Mouse (Mus musculus): ENCODE data around the gene Zfp992.
"Not testable (repeated sequence)": the region's sequence is repeated elsewhere in the genome, so short reads cannot be mapped to it uniquely, and the experiment has no call there.

Zfp992 gene

DNA sequence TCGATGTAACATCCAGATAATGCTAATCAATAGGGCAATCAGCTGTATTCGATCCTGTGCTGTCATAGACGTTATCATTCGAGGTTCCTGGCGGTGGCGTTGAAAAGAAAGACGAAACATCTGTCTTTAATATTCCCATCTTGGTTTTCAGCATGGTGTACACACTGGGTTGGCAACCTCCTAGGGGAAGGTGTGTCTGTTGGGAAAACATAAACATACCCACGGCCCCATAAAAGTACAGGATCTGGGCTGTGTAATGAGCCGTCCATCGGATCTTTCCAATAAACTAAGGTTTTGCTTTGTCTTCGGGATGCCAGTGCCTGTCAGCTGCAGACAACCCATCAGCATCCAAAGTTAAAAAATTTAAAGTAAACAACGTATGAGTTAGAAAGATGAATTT is 21.2 kb downstream of the Zfp992 start:
- in situ Hi-C loops (cut with MboI; ENCODE audit: low pct_unique_long_range_greater_than_20kb in 1 of 2, low sequenced_read_pairs in 2 of 2, unreplicated experiment in 1 of 2): not testable (repeated sequence)

DNA sequence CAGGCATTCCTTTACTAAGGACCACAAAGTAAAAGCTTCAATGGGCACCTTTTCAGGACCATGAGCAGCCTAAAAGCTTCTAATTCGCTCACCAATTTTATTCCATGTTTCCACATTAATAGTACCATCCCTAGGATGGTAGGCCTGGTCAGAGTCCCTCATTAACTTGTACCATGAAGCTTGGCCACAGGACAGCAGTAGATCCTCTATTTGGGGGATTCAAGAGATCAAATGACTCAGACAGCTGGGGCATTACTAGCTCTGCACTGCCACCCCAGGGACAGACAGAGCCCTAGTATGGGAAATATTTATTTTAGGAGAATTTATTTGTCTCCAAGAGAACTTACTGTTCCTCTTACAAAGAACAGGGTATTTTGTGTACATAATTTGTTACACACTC is 25.4 kb downstream of the Zfp992 start:
- in situ Hi-C loops (cut with MboI; ENCODE audit: low pct_unique_long_range_greater_than_20kb in 1 of 2, low sequenced_read_pairs in 2 of 2, unreplicated experiment in 1 of 2): not testable (repeated sequence)

DNA sequence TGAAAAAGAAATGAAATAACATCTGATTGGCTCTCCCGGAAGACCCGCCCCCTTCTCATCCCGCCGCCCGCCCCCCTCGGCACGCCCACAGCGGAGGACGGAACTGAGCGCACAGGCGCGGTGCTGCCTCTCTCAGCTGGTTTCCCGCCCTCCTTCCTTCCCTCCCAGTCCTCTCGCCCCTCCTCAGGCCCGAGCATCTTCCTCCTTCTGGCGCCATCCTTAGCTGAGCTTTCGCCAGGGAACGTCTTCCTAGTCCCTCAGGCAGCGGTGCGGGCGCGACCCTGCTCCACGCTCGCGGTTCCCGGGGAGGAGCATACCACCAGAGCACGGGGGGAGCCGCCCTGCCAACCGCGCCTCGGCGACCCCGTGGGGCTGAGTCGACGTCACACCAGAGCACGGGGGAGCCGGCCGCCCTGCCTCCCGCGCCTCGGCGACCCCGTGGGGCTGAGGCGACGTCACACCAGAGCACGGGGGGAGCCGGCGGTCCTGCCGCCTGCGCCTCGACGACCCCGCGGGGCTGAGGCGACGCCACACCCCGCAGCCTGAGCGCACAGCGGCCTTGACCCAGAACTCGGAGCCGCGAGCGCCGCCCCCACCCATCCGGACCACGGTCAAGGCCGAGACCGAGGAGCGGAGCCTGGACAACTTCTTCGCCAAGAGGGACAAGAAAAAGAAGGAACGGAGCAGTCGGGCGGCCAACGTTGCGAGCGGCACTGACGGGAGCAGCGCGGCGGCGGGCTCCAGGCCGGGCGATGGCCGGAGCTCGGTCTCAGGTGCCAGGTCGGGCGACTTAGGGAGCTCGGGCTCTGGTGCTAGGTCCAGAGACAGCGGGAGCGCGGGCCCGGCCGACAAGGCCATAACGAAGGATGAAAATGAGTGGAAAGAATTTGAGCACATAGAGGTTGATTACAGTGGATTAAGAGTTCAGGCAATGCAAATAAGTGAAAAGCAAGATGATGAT is 26.2 kb downstream of the Zfp992 start:
- in situ Hi-C loops (cut with MboI; ENCODE audit: low pct_unique_long_range_greater_than_20kb in 1 of 2, low sequenced_read_pairs in 2 of 2, unreplicated experiment in 1 of 2): not testable (repeated sequence)

DNA sequence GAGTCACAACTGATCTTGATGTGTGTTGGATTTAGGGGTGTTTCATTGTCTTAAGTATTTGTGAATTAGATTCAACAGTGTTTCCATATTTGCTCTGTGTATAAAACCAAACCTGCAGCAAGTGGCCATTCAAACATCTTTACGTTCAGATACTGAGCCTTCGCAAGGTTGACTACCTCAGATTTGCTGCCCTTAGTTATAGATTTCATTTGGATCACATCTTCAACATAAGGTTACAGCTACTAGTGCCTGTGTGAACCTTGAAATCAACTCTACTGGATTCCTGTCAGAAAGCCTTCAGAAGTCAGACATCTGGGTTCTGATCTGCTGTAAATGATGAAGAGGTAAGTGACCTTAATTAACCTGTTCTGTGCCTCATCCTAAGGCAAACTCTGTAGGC is 27.4 kb downstream of the Zfp992 start:
- in situ Hi-C loops (cut with MboI; ENCODE audit: low pct_unique_long_range_greater_than_20kb in 1 of 2, low sequenced_read_pairs in 2 of 2, unreplicated experiment in 1 of 2): not testable (repeated sequence)

DNA sequence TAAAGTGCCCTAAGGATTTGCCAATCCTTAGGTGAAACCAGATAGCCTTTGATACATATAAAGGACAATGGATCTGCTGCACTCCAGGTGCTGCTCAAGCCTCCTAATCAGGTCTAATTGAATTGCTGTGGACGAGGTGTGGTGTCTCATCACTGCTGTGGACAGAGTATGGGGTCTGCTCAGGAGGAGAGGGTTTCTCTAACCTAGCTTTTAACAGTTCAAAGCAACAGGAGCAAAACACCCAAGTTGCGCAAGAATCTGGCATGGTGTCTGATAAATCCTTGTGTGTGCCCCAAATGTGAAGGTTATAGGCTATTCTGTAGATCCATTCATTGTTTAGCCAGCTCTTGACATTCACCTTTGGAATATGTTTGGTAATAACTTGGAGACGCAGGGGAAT is 28.1 kb downstream of the Zfp992 start:
- in situ Hi-C loops (cut with MboI; ENCODE audit: low pct_unique_long_range_greater_than_20kb in 1 of 2, low sequenced_read_pairs in 2 of 2, unreplicated experiment in 1 of 2): not testable (repeated sequence)

DNA sequence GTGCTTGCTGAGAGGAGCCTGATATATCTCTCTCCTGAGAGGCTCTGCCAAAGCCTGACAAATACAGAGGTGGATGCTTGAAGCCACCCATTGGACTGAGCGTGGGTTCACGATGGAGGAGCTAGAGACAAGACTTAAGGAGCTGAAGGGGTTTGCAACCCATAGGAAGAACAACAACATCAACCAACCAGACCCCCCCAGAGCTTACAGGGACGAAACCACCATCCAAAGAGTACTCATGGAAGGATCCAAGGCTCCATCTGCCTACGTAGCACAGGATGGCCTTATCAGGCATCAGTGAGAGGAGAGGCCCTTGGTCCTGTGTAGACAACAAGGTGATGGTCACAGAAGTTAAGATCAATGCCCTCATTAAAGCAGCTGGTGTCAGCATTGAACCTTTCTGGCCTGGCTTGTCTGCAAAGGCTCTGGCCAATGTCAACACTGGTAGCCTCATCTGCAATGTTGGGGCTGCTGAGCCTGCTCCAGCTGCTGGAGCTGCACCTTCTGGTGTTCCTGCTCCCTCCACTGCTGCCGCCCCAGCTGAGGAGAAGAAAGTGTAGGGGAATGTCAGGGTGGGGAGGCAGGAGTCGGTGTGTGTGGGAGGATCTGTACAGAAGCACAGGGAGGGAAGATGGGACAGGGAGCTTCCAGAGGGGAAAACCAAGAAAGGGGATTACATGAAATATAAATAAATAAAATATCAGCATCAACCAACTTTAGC is 31.7 kb downstream of the Zfp992 start:
- in situ Hi-C loops (cut with MboI; ENCODE audit: low pct_unique_long_range_greater_than_20kb in 1 of 2, low sequenced_read_pairs in 2 of 2, unreplicated experiment in 1 of 2): loop anchor here in 1 of 2 experiments (10.0 kb wide), 1 partner anchor 996 kb away; no protein-coding TSS in a partner anchor

DNA sequence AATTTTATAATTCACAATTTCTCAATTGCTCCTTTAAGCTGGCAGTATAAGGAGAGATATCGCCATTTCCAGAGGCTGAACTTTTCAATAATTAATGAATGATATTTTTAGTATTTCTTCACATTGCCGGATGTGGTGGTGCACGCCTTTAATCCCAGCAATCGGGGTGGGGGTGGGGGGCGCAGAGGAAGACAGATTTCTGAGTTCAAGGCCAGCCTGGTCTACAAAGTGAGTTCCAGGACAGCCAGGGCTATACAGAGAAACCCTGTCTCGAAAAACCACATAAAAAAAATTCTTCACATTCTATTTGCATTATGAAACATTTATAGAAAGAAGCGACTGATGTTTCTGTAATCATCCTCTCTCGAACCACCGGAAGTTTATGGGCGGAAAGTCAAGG is 33.7 kb downstream of the Zfp992 start:
- in situ Hi-C loops (cut with MboI; ENCODE audit: low pct_unique_long_range_greater_than_20kb in 1 of 2, low sequenced_read_pairs in 2 of 2, unreplicated experiment in 1 of 2): loop anchor here in 1 of 2 experiments (10.0 kb wide), 1 partner anchor 998 kb away; no protein-coding TSS in a partner anchor

DNA sequence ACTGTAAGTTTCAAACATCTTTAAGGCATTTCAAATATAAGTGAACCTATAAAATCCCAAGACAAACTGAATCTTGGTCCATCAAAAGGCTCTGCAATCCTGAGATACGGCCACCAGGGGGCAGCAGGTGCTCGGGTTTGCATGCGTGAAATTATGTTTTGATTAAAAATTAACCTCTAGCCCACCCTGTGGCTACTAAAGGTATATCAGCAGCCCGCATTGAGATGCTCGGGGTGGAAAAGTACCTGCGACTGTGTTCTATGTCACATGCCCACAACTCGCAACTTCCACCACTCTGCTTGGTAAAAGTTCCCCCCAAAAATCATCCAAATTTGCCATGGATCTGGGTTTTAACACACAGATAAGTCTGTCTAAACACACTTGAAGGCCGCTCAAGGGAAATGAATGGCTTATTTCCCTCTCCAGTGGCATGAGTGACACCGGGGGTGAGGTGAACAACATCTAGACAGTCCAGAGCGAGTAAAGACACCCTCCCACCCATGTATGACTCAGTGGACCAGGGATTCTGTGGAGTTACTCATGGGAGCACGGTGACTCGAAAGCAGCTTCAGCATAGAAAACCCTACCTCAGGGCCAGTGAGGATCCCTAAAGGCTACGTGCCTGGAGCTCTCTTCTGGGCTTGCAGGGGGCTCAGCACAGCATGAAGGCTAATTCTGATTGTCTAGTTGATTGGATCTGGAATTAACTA is 34.9 kb downstream of the Zfp992 start:
- in situ Hi-C loops (cut with MboI; ENCODE audit: low pct_unique_long_range_greater_than_20kb in 1 of 2, low sequenced_read_pairs in 2 of 2, unreplicated experiment in 1 of 2): loop anchor here in 1 of 2 experiments (10.0 kb wide), 1 partner anchor 999 kb away; no protein-coding TSS in a partner anchor

DNA sequence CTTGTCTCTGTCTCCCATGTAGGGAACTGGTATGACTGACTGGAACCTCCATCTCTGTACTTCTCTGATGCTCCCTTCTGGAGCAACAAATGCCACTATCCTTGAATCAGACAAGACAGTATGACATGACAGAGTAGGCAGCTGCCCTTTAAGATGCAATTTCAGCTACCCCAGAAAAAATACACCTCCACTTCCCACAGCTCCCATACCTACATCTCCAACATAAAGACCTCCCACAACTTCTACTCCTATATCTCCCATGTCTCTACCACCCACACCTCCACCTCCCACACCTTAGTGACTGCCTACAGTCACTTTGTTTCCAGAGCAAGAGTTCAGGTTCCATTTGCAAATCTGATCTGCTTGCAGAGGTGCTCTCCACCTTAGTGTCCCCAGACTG is 35.9 kb downstream of the Zfp992 start:
- in situ Hi-C loops (cut with MboI; ENCODE audit: low pct_unique_long_range_greater_than_20kb in 1 of 2, low sequenced_read_pairs in 2 of 2, unreplicated experiment in 1 of 2): loop anchor here in 1 of 2 experiments (10.0 kb wide), 1 partner anchor 1000 kb away; no protein-coding TSS in a partner anchor

DNA sequence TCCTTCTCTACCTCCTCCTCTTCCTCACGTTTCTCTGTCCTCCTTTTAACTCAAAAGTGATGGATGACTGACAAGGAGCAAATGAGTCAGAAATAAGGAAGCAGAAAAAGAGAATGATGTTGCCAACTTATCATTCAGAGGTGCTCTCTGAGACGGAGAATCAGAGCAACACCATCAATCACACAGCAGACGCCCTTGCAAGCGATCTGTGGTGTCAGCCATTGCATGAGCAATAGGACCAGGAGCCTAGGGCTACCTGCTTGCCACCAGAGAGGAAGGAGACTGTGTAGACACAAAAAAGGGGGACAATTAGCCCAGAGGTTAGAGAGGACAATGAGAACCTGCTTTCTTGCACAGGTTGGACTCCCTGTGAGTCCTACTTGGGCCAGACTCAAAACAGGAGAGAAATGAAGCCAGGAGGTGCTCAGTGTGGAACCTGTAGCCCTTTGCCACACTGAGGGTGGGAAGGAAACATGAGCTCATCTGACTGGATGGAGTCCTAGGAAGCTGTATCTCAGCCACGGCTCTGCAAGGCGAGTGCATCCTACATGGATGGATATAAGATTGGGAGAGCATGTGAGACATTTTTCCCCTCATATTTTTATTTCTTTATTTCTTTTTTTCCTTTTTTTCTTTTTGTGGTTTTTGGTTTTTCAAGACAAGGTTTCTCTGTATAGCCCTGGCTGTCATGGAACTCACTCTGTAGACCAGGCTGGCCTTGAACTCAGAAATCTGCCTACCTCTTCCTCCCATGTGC is 36.5 kb downstream of the Zfp992 start:
- in situ Hi-C loops (cut with MboI; ENCODE audit: low pct_unique_long_range_greater_than_20kb in 1 of 2, low sequenced_read_pairs in 2 of 2, unreplicated experiment in 1 of 2): loop anchor here in 1 of 2 experiments (10.0 kb wide), 1 partner anchor 1001 kb away; no protein-coding TSS in a partner anchor

DNA sequence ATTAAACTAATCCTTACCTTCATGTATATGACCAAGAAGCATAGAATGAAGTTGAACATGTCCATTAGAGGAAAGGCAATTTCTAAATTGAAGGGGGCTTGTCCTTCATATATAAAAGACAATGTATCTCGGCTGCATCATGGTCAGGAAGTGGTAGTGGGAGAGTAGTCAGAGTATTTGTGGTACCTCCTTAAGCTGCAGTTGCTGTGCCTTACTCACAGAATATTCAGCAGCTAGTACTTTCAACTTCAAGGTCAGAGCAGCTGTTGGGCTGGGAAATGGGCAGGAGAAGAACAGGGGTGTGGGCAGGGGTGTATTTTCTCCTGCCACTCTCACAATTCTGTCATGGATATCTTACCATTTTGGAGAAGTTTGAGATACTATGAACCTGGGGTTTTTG is 37.9 kb downstream of the Zfp992 start:
- in situ Hi-C loops (cut with MboI; ENCODE audit: low pct_unique_long_range_greater_than_20kb in 1 of 2, low sequenced_read_pairs in 2 of 2, unreplicated experiment in 1 of 2): loop anchor here in 1 of 2 experiments (10.0 kb wide), 1 partner anchor 1002 kb away; no protein-coding TSS in a partner anchor

DNA sequence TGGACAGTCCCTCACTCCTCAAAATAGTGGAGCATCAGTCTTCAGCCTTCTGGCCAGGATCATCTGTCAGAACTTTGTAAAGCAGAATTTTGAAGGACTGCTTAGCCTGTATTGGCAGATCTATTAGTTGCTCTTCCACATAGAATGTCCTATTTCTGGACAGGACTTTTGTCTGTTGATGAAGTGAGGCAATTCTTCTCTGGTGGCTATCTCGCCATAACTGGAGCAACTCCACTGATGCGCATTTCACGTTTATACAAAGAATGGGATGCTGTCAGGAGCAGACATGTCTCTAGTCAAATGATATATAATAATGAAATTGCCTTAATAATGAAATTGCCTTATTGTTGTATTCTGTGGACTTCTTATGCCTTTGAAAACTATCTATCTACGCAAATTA is 40.4 kb downstream of the Zfp992 start:
- in situ Hi-C loops (cut with MboI; ENCODE audit: low pct_unique_long_range_greater_than_20kb in 1 of 2, low sequenced_read_pairs in 2 of 2, unreplicated experiment in 1 of 2): loop anchor here in 1 of 2 experiments (10.0 kb wide), 1 partner anchor 1004 kb away; no protein-coding TSS in a partner anchor

DNA sequence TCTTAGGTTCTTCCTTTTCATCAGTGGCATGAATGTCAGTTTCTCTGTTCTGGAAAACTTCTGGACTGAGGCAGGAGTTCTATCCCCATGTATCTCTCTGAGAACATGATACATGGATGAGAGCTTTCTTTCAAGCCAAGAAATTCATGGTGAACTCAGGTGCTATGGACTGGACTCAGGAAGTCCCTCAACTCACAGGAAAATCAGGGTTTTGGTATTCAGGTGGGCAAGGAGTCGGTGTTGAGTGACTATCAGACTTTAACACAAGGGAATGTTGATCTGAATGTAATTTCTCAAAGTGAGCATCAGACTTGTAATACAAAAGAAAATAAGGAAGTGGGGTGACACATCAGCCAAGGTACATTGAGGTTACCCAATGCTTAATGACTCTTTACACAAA is 43.2 kb downstream of the Zfp992 start:
- in situ Hi-C loops (cut with MboI; ENCODE audit: low pct_unique_long_range_greater_than_20kb in 1 of 2, low sequenced_read_pairs in 2 of 2, unreplicated experiment in 1 of 2): loop anchor here in 1 of 2 experiments (10.0 kb wide), 1 partner anchor 743 kb away; no protein-coding TSS in a partner anchor

DNA sequence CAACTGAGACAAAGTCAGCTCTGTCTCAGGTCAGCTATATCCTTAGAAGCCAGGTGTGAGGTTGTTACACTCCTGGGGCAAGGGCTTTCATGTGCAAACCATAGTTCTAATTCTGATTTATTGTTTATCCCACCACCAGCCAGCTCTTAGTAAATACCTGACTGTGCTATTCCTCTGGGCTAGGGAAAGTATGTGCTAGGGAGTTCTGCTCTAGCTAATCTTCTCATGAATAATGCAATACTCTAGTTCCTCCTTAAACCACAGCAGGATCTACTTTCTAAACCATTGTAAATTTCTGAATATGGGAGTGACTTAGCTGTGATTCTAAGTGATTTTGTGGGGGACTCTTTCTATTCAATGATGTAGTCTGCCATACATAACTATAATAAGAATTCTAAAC is 43.6 kb downstream of the Zfp992 start:
- in situ Hi-C loops (cut with MboI; ENCODE audit: low pct_unique_long_range_greater_than_20kb in 1 of 2, low sequenced_read_pairs in 2 of 2, unreplicated experiment in 1 of 2): loop anchor here in 1 of 2 experiments (10.0 kb wide), 1 partner anchor 742 kb away; no protein-coding TSS in a partner anchor

DNA sequence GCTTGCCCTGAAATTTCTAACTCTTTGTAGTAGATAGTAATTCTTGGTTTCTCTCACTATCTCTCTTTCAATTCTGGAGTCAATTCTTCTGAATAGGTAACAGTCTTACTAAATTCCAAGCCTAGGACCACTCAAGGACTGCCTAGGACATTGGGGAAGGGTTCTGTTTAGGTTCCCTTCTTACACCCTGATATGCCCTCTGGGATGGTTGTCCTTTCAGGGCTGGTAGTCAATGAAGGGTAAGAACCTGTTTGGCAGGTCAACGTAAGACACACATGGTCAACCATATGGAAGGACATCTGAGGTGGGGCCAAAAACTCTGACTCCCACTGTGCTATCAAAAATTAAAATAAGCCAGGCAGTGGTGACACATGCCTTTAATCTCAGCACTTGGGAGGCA is 44.0 kb downstream of the Zfp992 start:
- in situ Hi-C loops (cut with MboI; ENCODE audit: low pct_unique_long_range_greater_than_20kb in 1 of 2, low sequenced_read_pairs in 2 of 2, unreplicated experiment in 1 of 2): loop anchor here in 1 of 2 experiments (10.0 kb wide), 1 partner anchor 742 kb away; no protein-coding TSS in a partner anchor

DNA sequence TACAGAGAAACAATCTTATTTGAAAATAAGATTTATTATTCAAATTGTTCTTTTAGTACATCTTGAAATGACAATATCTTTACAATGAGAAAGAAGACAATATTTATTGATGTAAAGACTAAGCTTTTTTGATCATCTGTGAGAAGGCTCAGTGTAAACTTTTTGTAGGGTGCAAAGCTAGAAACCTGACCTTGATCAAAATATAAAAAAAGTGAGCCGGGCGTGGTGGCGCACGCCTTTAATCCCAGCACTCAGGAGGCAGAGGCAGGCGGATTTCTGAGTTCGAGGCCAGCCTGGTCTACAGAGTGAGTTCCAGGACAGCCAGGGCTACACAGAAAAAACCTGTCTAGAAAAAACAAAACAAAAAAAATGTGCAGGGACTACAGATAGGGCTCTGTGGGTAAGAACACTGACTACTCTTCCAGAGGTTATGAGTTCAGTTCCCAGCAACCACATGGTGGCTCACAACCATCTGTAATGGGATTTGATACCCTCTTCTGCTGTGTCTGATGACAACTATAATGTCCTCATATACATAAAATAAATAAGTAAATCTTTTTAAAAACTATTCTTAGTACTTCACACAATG is 44.6 kb downstream of the Zfp992 start:
- in situ Hi-C loops (cut with MboI; ENCODE audit: low pct_unique_long_range_greater_than_20kb in 1 of 2, low sequenced_read_pairs in 2 of 2, unreplicated experiment in 1 of 2): loop anchor here in 1 of 2 experiments (10.0 kb wide), 1 partner anchor 741 kb away; no protein-coding TSS in a partner anchor

DNA sequence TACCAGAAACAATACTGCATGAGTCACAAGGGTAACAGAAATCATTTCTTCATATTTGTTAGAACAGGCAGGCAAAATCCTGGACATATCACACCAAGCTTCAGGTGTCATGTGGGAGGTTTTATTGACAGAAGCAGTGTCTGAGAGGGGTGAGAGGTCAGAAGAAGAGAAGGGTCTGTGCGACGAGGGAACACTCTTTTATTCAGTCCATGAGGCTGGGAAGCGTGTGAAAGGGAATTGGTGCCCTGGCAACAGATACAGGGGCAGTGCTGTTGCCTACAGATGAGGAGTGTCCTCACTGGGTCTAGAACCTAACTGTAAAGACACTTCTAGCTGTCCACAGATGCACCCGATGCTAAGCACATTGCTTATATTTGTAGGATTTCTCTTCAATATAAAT is 46.2 kb downstream of the Zfp992 start:
- in situ Hi-C loops (cut with MboI; ENCODE audit: low pct_unique_long_range_greater_than_20kb in 1 of 2, low sequenced_read_pairs in 2 of 2, unreplicated experiment in 1 of 2): loop anchor here in 1 of 2 experiments (10.0 kb wide), 1 partner anchor 740 kb away; no protein-coding TSS in a partner anchor
